19 mouse cellular contexts compared by ENCODE assay signal in the genomic region with DNA sequence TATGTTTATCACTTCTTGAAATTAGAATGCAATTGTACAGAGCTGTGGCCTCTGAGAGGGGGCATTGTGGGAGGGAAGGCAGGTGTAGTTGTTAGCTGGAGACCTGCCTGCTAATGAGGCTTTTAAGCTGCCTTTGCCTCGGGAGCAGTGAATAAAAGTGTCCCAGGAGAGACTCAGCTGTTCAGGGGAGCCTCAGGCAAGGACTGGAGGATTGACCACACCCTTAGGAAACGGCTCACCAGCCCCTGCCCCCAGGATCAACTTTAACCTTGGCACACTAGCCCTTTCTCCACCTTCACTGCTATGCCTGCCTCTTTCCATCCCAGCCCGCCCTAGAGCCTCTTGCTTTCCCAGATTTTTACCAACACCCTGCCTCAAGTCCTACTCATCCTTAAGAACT. TPM values are rescaled to one million over a fixed set of nuclear protein-coding genes. Genes with fewer than 3 reads are reported as not detected.
DNase-seq lines count a peak whose midpoint lies in the region; ATAC-seq and TF ChIP-seq lines count a peak whose summit lies in the region.
"Had no signal": no experiment of that assay in that cellular context is flagged by ENCODE, and none has a peak within 500 bp of the region (broad histone marks: within the 10 kb centered on the region; RNA-seq: fewer than 3 reads in every experiment).

No protein-coding gene starts in this region.

- peak; percentile 50 for DNase-seq in ES-CJ7 (ENCODE audit: low read depth, low spot score)
- peak; percentile 37 for DNase-seq in ZHBTc4 (ENCODE audit: low read depth, low spot score)
- DNase-seq in forelimb bud, embryonic 11.5 days (ENCODE audit: low read depth, low spot score), result peak; percentile 20
- no peak for DNase-seq in right cerebral cortex, adult 2 months (ENCODE audit: low spot score in 2 of 2)
- DNase-seq in retina, embryonic 14.5 days (ENCODE audit: low spot score), result no peak
- DNase-seq: adrenal gland, adult 2 months; adrenal gland, postnatal 10 days; adrenal gland, postnatal 25 days; cerebellum, adult 11-12 months; cerebellum, adult 2 months; cerebellum, adult 9-10 months; cerebellum, postnatal 25 days; forebrain, postnatal 0 days had no signal

- ATAC-seq in midbrain, embryonic 13.5 days, result no peak
- ATAC-seq in hindbrain, embryonic 16.5 days, result no peak
- ATAC-seq: forebrain, postnatal 0 days had no signal

- H3K4me2 ChIP-seq in midbrain, embryonic 13.5 days (replicated peaks), result no peak overlapping the region
- H3K4me2 ChIP-seq in hindbrain, embryonic 16.5 days (ENCODE audit: low read length), result no peak overlapping the region
- H3K4me2 ChIP-seq: embryonic facial prominence, embryonic 12.5 days; forebrain, embryonic 15.5 days had no signal

- H3K4me3 ChIP-seq in ES-Bruce4 (ENCODE audit: low read depth, low read length), result no peak overlapping the region
- no peak overlapping the region for H3K4me3 ChIP-seq in midbrain, embryonic 13.5 days (replicated peaks)
- H3K4me3 ChIP-seq in hindbrain, embryonic 16.5 days (ENCODE audit: low read length), result no peak overlapping the region
- H3K4me3 ChIP-seq: embryonic facial prominence, embryonic 10.5 days; embryonic facial prominence, embryonic 12.5 days; forebrain, embryonic 15.5 days had no signal

- no peak overlapping the region for H3K9ac ChIP-seq in ES-Bruce4 (ENCODE audit: low read depth, poor library complexity, severe bottlenecking)
- H3K9ac ChIP-seq in midbrain, embryonic 13.5 days (replicated peaks), result no peak overlapping the region
- no peak overlapping the region for H3K9ac ChIP-seq in hindbrain, embryonic 16.5 days (ENCODE audit: low read depth, low read length)
- H3K9ac ChIP-seq: embryonic facial prominence, embryonic 12.5 days; forebrain, embryonic 15.5 days; forebrain, postnatal 0 days had no signal

- WGBS in midbrain, embryonic 13.5 days, result 34% methylated on average over 3 of the region's 3 CpGs
- WGBS in hindbrain, embryonic 16.5 days, result 36% methylated on average over 3 of the region's 3 CpGs

- H3K9me3 ChIP-seq in ES-Bruce4 (replicated peaks; ENCODE audit: control insufficient read depth, insufficient read depth, low read length, poor library complexity, severe bottlenecking), result no peaks in the 10 kb centered on the region
- H3K9me3 ChIP-seq in midbrain, embryonic 13.5 days, result 0 out of 2 replicates have a peak, but pooled peaks cover 8% of the 10 kb centered on the region
- H3K9me3 ChIP-seq in hindbrain, embryonic 16.5 days (ENCODE audit: control insufficient read depth, low read length), result peaks cover 3% of the 10 kb centered on the region; the same call in 1 of the 2 replicates
- H3K9me3 ChIP-seq: forebrain, embryonic 15.5 days had no signal

- H3K27me3 ChIP-seq in ES-Bruce4 (ENCODE audit: control insufficient read depth, insufficient read depth, low read length, poor library complexity, severe bottlenecking), result no peaks in the 10 kb centered on the region
- no peaks in the 10 kb centered on the region for H3K27me3 ChIP-seq in midbrain, embryonic 13.5 days
- no peaks in the 10 kb centered on the region for H3K27me3 ChIP-seq in hindbrain, embryonic 16.5 days (replicated peaks; ENCODE audit: control insufficient read depth, insufficient read depth, low read length)
- H3K27me3 ChIP-seq: embryonic facial prominence, embryonic 12.5 days; forebrain, embryonic 15.5 days had no signal

- TF ChIP-seq CTCF in ES-Bruce4 (IDR thresholded peaks at IDR 0.05; ENCODE audit: low read depth, low read length), result no peak

- no peak for TF ChIP-seq POLR2A in ES-Bruce4 (IDR thresholded peaks at IDR 0.05; ENCODE audit: insufficient read depth, low read length)

- no peaks in the 10 kb centered on the region for H3K4me1 ChIP-seq in ES-Bruce4 (ENCODE audit: control insufficient read depth, insufficient read depth, low read length)
- peaks cover 10% of the 10 kb centered on the region for H3K4me1 ChIP-seq in midbrain, embryonic 13.5 days (replicated peaks)
- H3K4me1 ChIP-seq in hindbrain, embryonic 16.5 days (ENCODE audit: control insufficient read depth, insufficient read depth, low read depth, low read length), result no peaks in the 10 kb centered on the region; the same call in 1 of the 2 replicates
- H3K4me1 ChIP-seq: embryonic facial prominence, embryonic 12.5 days had no signal

- TF ChIP-seq EP300 in ES-Bruce4 (IDR thresholded peaks at IDR 0.05; ENCODE audit: insufficient read depth, low read depth, low read length), result peak; percentile 74; the same call in 1 of the 2 replicates

- H3K27ac ChIP-seq in ES-Bruce4 (ENCODE audit: insufficient read depth, low read length), result no peak overlapping the region
- no peak overlapping the region for H3K27ac ChIP-seq in midbrain, embryonic 13.5 days
- no peak overlapping the region for H3K27ac ChIP-seq in hindbrain, embryonic 16.5 days (ENCODE audit: low read depth, low read length)
- H3K27ac ChIP-seq: embryonic facial prominence, embryonic 10.5 days; embryonic facial prominence, embryonic 12.5 days; forebrain, embryonic 15.5 days had no signal

- H3K36me3 ChIP-seq in ES-Bruce4 (ENCODE audit: control insufficient read depth, insufficient read depth, low read length, poor library complexity, severe bottlenecking), result no peaks in the 10 kb centered on the region
- no peaks in the 10 kb centered on the region for H3K36me3 ChIP-seq in midbrain, embryonic 13.5 days
- no peaks in the 10 kb centered on the region for H3K36me3 ChIP-seq in hindbrain, embryonic 16.5 days (ENCODE audit: control insufficient read depth, insufficient read depth, low read length)
- H3K36me3 ChIP-seq: embryonic facial prominence, embryonic 10.5 days; embryonic facial prominence, embryonic 12.5 days; forebrain, embryonic 15.5 days had no signal

RNA-seq across cellular contexts. Expression of a gene that starts 31.6 kb away (rescaled TPM):
- polyA plus RNA-seq in ES-Bruce4 (2011; ENCODE audit: insufficient read depth, insufficient read length, low read depth, missing spikeins), result 1.8 and 1.9 TPM in 2 replicates
- 1.0 and 1.3 TPM in 2 replicates for polyA plus RNA-seq in midbrain, embryonic 13.5 days (2015; fragmentation: Nextera tagmentation; extraction: Ambion mirVana)
- 1.2 and 1.6 TPM in 2 replicates for polyA plus RNA-seq in hindbrain, embryonic 16.5 days (2015; fragmentation: Nextera tagmentation; extraction: Ambion mirVana)

Comparison
In these comparisons a context has a peak if more than half of its experiments do, and no peak if none do; other contexts are left out.
1. DNase-seq: peak in ES-CJ7 (single experiment), ZHBTc4 (single experiment) and forelimb bud, embryonic 11.5 days (single experiment); none in right cerebral cortex, adult 2 months (0 of 2) and retina, embryonic 14.5 days (single experiment).